Mouse (Mus musculus): ENCODE data around the gene 2810408A11Rik. TPM values are rescaled to one million over a fixed set of nuclear protein-coding genes. Genes with fewer than 3 reads are reported as not detected.
"Not testable (repeated sequence)": the region's sequence is repeated elsewhere in the genome, so short reads cannot be mapped to it uniquely, and the experiment has no call there.

Gene 2810408A11Rik
- polyA plus RNA-seq, 1 experiment from 2014 or later: 5.3 TPM

- no peak for ATAC-seq (replicated peaks; ENCODE audit: insufficient number of reproducible peaks, low FRiP score, low TSS enrichment)
- peaks cover 37% of the 10 kb centered on the region for H3K4me1 ChIP-seq (ENCODE audit: control insufficient read depth, insufficient read depth, low read length)
- peaks cover 23% of the 10 kb centered on the region for H3K36me3 ChIP-seq (ENCODE audit: control insufficient read depth, insufficient read depth, low read length)
- no peaks in the 10 kb centered on the region for H3K27me3 ChIP-seq (ENCODE audit: control insufficient read depth, insufficient read depth, low read length)
- no peak overlapping the region for H3K4me3 ChIP-seq (ENCODE audit: low read depth, low read length)
- 82% methylated on average over 8 of the region's 8 CpGs for WGBS (ENCODE audit: insufficient replicate concordance)
- no peak overlapping the region for H3K9ac ChIP-seq (ENCODE audit: low read depth, low read length)
- no peak overlapping the region for H3K27ac ChIP-seq (ENCODE audit: low read depth, low read length)
- H3K9me3 ChIP-seq (replicated peaks; ENCODE audit: control insufficient read depth, low read length): no peaks in the 10 kb centered on the region
- no peak overlapping the region; the same call in none of the 2 replicates for H3K4me2 ChIP-seq
Measured at GRCm38 (mm10) chr11:69917379-69917948, 16.7 kb upstream of the 2810408A11Rik start.

- H3K27me3 ChIP-seq (ENCODE audit: control insufficient read depth, insufficient read depth, low read length); ATAC-seq (replicated peaks; ENCODE audit: insufficient number of reproducible peaks, low FRiP score, low TSS enrichment); H3K9ac ChIP-seq (ENCODE audit: low read depth, low read length); H3K9me3 ChIP-seq (replicated peaks; ENCODE audit: control insufficient read depth, low read length); H3K4me3 ChIP-seq (ENCODE audit: low read depth, low read length): not testable (repeated sequence)
- 51% methylated on average over 7 of the region's 7 CpGs for WGBS (ENCODE audit: insufficient replicate concordance)
- Histone ChIP-seq H3K36me3 (ENCODE audit: control insufficient read depth, insufficient read depth, low read length) (peaks cover 29% of the 10 kb centered on the region), H3K27ac (ENCODE audit: low read depth, low read length) (0 out of 2 replicates have a peak overlapping the region, but pooled peaks have one; percentile 7), H3K4me2 (peak overlapping the region; percentile 21; the same call in 1 of the 2 replicates), H3K4me1 (ENCODE audit: control insufficient read depth, insufficient read depth, low read length) (peaks cover 33% of the 10 kb centered on the region)
Measured at GRCm38 (mm10) chr11:69916652-69917378, 16.0 kb upstream of the 2810408A11Rik start.

GRCm38 (mm10) chr11:69915667-69916627 lies 15.2 kb upstream of the 2810408A11Rik start:
- Histone ChIP-seq H3K9me3 (replicated peaks; ENCODE audit: control insufficient read depth, low read length) (no peaks in the 10 kb centered on the region), H3K4me3 (ENCODE audit: low read depth, low read length) (peak overlapping the region; percentile 90), H3K4me1 (ENCODE audit: control insufficient read depth, insufficient read depth, low read length) (peaks cover 33% of the 10 kb centered on the region), H3K27me3 (ENCODE audit: control insufficient read depth, insufficient read depth, low read length) (no peaks in the 10 kb centered on the region), H3K27ac (ENCODE audit: low read depth, low read length) (peak overlapping the region; percentile 70), H3K9ac (ENCODE audit: low read depth, low read length) (peak overlapping the region; percentile 46; the same call in 1 of the 2 replicates), H3K4me2 (peak overlapping the region; percentile 99), H3K36me3 (ENCODE audit: control insufficient read depth, insufficient read depth, low read length) (peaks cover 37% of the 10 kb centered on the region)
- no peak for ATAC-seq (replicated peaks; ENCODE audit: insufficient number of reproducible peaks, low FRiP score, low TSS enrichment)
- WGBS (ENCODE audit: insufficient replicate concordance): 55% methylated on average over 5 of the region's 5 CpGs

GRCm38 (mm10) chr11:69914917-69915430 lies 14.2 kb upstream of the 2810408A11Rik start:
- no peak for ATAC-seq (replicated peaks; ENCODE audit: insufficient number of reproducible peaks, low FRiP score, low TSS enrichment)
- H3K27ac ChIP-seq (ENCODE audit: low read depth, low read length): no peak overlapping the region; the same call in 1 of the 2 replicates

GRCm38 (mm10) chr11:69914372-69914764 lies 13.6 kb upstream of the 2810408A11Rik start:
- Histone ChIP-seq H3K9ac (ENCODE audit: low read depth, low read length) (peak overlapping the region; percentile 94), H3K27ac (ENCODE audit: low read depth, low read length) (peak overlapping the region; percentile 88), H3K36me3 (ENCODE audit: control insufficient read depth, insufficient read depth, low read length) (peaks cover 50% of the 10 kb centered on the region), H3K9me3 (replicated peaks; ENCODE audit: control insufficient read depth, low read length) (no peaks in the 10 kb centered on the region), H3K4me1 (ENCODE audit: control insufficient read depth, insufficient read depth, low read length) (peaks cover 31% of the 10 kb centered on the region), H3K27me3 (ENCODE audit: control insufficient read depth, insufficient read depth, low read length) (no peaks in the 10 kb centered on the region), H3K4me2 (peak overlapping the region; percentile 99), H3K4me3 (ENCODE audit: low read depth, low read length) (peak overlapping the region; percentile 90)
- 1% methylated on average over 17 of the region's 17 CpGs for WGBS (ENCODE audit: insufficient replicate concordance)
- no peak; the same call in 1 of the 2 replicates for ATAC-seq (replicated peaks; ENCODE audit: insufficient number of reproducible peaks, low FRiP score, low TSS enrichment)

More at GRCm38 (mm10) chr11:69914917-69915430, 14.2 kb upstream of the 2810408A11Rik start:
- Histone ChIP-seq H3K27me3 (ENCODE audit: control insufficient read depth, insufficient read depth, low read length) (no peaks in the 10 kb centered on the region), H3K4me3 (ENCODE audit: low read depth, low read length) (peak overlapping the region; percentile 90), H3K4me2 (peak overlapping the region; percentile 99), H3K4me1 (ENCODE audit: control insufficient read depth, insufficient read depth, low read length) (peaks cover 33% of the 10 kb centered on the region), H3K36me3 (ENCODE audit: control insufficient read depth, insufficient read depth, low read length) (peaks cover 44% of the 10 kb centered on the region), H3K9ac (ENCODE audit: low read depth, low read length) (peak overlapping the region; percentile 94), H3K9me3 (replicated peaks; ENCODE audit: control insufficient read depth, low read length) (no peaks in the 10 kb centered on the region)
- 36% methylated on average over 9 of the region's 9 CpGs for WGBS (ENCODE audit: insufficient replicate concordance)

GRCm38 (mm10) chr11:69913554-69914371 lies 13.0 kb upstream of the 2810408A11Rik start, which contains the start of gene Gps2:
Gps2 (plus strand) TSS chr11:69913888.
- peak within 1 kb of the TSS; percentile 90 for H3K4me3 ChIP-seq (ENCODE audit: low read depth, low read length)

GRCm38 (mm10) chr11:69912716-69913530 lies 12.1 kb upstream of the 2810408A11Rik start:
- Histone ChIP-seq H3K27me3 (ENCODE audit: control insufficient read depth, insufficient read depth, low read length) (no peaks in the 10 kb centered on the region), H3K4me2 (peak overlapping the region; percentile 99), H3K4me1 (ENCODE audit: control insufficient read depth, insufficient read depth, low read length) (peaks cover 24% of the 10 kb centered on the region), H3K36me3 (ENCODE audit: control insufficient read depth, insufficient read depth, low read length) (peaks cover 57% of the 10 kb centered on the region), H3K4me3 (ENCODE audit: low read depth, low read length) (peak overlapping the region; percentile 90), H3K9ac (ENCODE audit: low read depth, low read length) (peak overlapping the region; percentile 94; the same call in 1 of the 2 replicates), H3K9me3 (replicated peaks; ENCODE audit: control insufficient read depth, low read length) (no peaks in the 10 kb centered on the region), H3K27ac (ENCODE audit: low read depth, low read length) (no peak overlapping the region)
- ATAC-seq (replicated peaks; ENCODE audit: insufficient number of reproducible peaks, low FRiP score, low TSS enrichment): no peak
- 67% methylated on average over 15 of the region's 15 CpGs for WGBS (ENCODE audit: insufficient replicate concordance)

More at GRCm38 (mm10) chr11:69913554-69914371, 13.0 kb upstream of the 2810408A11Rik start, which contains the start of gene Gps2:
- no peaks in the 10 kb centered on the region for H3K9me3 ChIP-seq (replicated peaks; ENCODE audit: control insufficient read depth, low read length)
- H3K36me3 ChIP-seq (ENCODE audit: control insufficient read depth, insufficient read depth, low read length): peaks cover 56% of the 10 kb centered on the region
- H3K9ac ChIP-seq (ENCODE audit: low read depth, low read length): peak within 1 kb of the TSS; percentile 94
- no peaks in the 10 kb centered on the region for H3K27me3 ChIP-seq (ENCODE audit: control insufficient read depth, insufficient read depth, low read length)
- H3K4me1 ChIP-seq (ENCODE audit: control insufficient read depth, insufficient read depth, low read length): peaks cover 25% of the 10 kb centered on the region
- peak within 1 kb of the TSS; percentile 99 for H3K4me2 ChIP-seq
- peak within 1 kb of the TSS; percentile 88 for H3K27ac ChIP-seq (ENCODE audit: low read depth, low read length)
- peak; percentile 81 for ATAC-seq (replicated peaks; ENCODE audit: insufficient number of reproducible peaks, low FRiP score, low TSS enrichment)
- 2% methylated on average over 59 of the region's 61 CpGs for WGBS (ENCODE audit: insufficient replicate concordance)
